Mouse (Mus musculus) midbrain, embryonic 13.5 days (tissue): ENCODE data around the gene Tpsg1. TPM values are rescaled to one million over a fixed set of nuclear protein-coding genes. Genes with fewer than 3 reads are reported as not detected.

Source experiments
- ATAC-seq: fragments of 200-750 bp; cut with Nextera tagmentation; 2 replicates; pipeline ENCODE4 v1.8.0; 2017; ENCODE audit warnings: mild to moderate bottlenecking, moderate TSS enrichment, moderate library complexity
- H3K27ac ChIP-seq: fragments of 300-500 bp; sonication (generic); 2 replicates; pipeline ENCODE4 v1.5.1; 2015; ENCODE audit warnings: inconsistent platforms, mild to moderate bottlenecking, moderate library complexity
- H3K27me3 ChIP-seq: fragments of 300-500 bp; sonication (generic); 2 replicates; pipeline ENCODE4 v1.6.1; 2015; ENCODE audit warnings: mild to moderate bottlenecking, inconsistent platforms
- H3K36me3 ChIP-seq: fragments of 300-500 bp; sonication (generic); 2 replicates; pipeline ENCODE4 v1.6.1; 2015; ENCODE audit warnings: mild to moderate bottlenecking, inconsistent platforms
- H3K4me1 ChIP-seq: fragments of 300-500 bp; sonication (generic); replicated peaks from 2 replicates; pipeline ENCODE4 v1.6.1; 2015; ENCODE audit warnings: inconsistent platforms
- H3K4me2 ChIP-seq: fragments of 300-500 bp; sonication (generic); replicated peaks from 2 replicates; pipeline ENCODE4 v1.6.1; 2015; ENCODE audit warnings: moderate library complexity, mild to moderate bottlenecking, inconsistent platforms
- H3K4me3 ChIP-seq: fragments of 300-500 bp; sonication (generic); replicated peaks from 2 replicates; pipeline ENCODE4 v1.5.1; 2015; ENCODE audit warnings: mild to moderate bottlenecking, inconsistent platforms
- H3K9ac ChIP-seq: fragments of 300-500 bp; sonication (generic); replicated peaks from 2 replicates; pipeline ENCODE4 v1.6.1; 2015; ENCODE audit warnings: mild to moderate bottlenecking, inconsistent platforms
- H3K9me3 ChIP-seq: fragments of 300-500 bp; sonication (generic); 2 replicates; pipeline ENCODE4 v1.6.1; 2016; ENCODE audit warnings: mild to moderate bottlenecking, inconsistent platforms
- WGBS: fragments of 180-500 bp; shearing (Covaris S2); methylation state at CpG from one replicate; pipeline ENCODE4 v1.1.7; 2015; 5-methylcytosine and 5-hydroxymethylcytosine counted together
- polyA plus RNA-seq: library from polyadenylated mRNA; unstranded; fragments of >200 nt; fragmentation: Nextera tagmentation; extraction: Ambion mirVana; gene quantifications from 2 replicates; pipeline ENCODE4 v1.2.1, GENCODE M21; 2015

Tpsg1 gene
- polyA plus RNA-seq, result 1.1 TPM in 1 of 2 replicates, not detected in the other

DNA sequence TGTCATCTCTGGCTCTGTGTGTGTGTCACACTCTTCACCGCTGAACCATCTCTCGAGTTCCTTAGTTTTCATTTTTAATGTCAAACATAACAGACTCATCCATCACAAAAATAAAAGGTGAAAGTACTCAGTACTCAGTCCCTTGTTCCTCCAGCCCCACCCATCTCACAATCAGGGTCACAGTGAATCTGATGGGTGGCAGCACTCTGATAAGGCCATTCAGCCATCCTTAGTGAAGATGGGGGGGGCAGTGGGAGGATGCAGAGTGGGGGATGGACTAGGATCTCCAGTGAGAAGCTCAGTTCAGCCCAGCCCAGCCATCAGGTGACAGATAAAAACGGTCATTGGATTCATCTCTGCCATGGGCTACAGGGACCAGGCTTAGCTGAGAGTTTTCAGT is at the start of gene Tpsg1:
Tpsg1 (plus strand) TSS at position 301 of the 400 bp plus-strand sequence.
- no peak within 1 kb of the TSS for H3K9ac ChIP-seq
- H3K4me3 ChIP-seq, result no peak within 1 kb of the TSS
- H3K36me3 ChIP-seq, result no peaks in the 10 kb centered on the region
- no peak within 1 kb of the TSS for H3K4me2 ChIP-seq
- WGBS, result 84% methylated on average over 3 of the region's 3 CpGs
- no peaks in the 10 kb centered on the region for H3K4me1 ChIP-seq
- no peaks in the 10 kb centered on the region for H3K27me3 ChIP-seq
- H3K9me3 ChIP-seq, result no peaks in the 10 kb centered on the region
- no peak for ATAC-seq
- H3K27ac ChIP-seq, result no peak within 1 kb of the TSS

DNA sequence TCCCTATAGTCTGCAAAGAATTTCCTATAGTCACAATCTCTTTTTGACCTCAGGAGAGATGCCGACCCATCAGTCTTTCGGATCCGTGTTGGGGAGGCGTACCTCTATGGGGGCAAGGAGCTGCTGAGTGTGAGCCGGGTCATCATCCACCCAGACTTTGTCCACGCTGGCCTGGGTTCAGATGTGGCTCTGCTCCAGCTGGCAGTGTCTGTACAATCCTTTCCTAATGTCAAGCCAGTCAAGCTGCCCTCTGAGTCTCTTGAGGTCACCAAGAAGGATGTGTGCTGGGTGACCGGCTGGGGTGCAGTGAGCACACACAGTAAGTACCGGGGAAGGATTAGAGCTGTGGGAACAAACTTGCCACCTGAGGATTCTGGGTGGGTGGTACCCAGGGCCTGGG is 48.3 kb upstream of the Tpsg1 start:
- no peaks in the 10 kb centered on the region for H3K4me1 ChIP-seq
- no peaks in the 10 kb centered on the region for H3K9me3 ChIP-seq
- no peaks in the 10 kb centered on the region for H3K27me3 ChIP-seq
- no peaks in the 10 kb centered on the region for H3K36me3 ChIP-seq
- no peak overlapping the region for H3K27ac ChIP-seq
- no peak for ATAC-seq
- WGBS, result 93% methylated on average over 8 of the region's 8 CpGs
- H3K4me2 ChIP-seq, result no peak overlapping the region
- no peak overlapping the region for H3K9ac ChIP-seq
- no peak overlapping the region for H3K4me3 ChIP-seq

- H3K9me3 ChIP-seq, result no peaks in the 10 kb centered on the region
- WGBS, result 39% methylated on average over 2 of the region's 2 CpGs
Measured at GRCm38 (mm10) chr17:25322930-25323329, 46.1 kb upstream of the Tpsg1 start.

GRCm38 (mm10) chr17:25332321-25332720 is 36.8 kb upstream of the Tpsg1 start:
- H3K4me2 ChIP-seq, result no peak overlapping the region
- WGBS, result 86% methylated on average over 9 of the region's 9 CpGs
- no peak overlapping the region for H3K9ac ChIP-seq
- no peaks in the 10 kb centered on the region for H3K4me1 ChIP-seq
- H3K9me3 ChIP-seq, result no peaks in the 10 kb centered on the region
- H3K36me3 ChIP-seq, result no peaks in the 10 kb centered on the region
- H3K27ac ChIP-seq, result no peak overlapping the region
- no peak overlapping the region for H3K4me3 ChIP-seq
- H3K27me3 ChIP-seq, result peaks cover 29% of the 10 kb centered on the region; the same call in 1 of the 2 replicates
- ATAC-seq, result no peak

More at GRCm38 (mm10) chr17:25322930-25323329, 46.1 kb upstream of the Tpsg1 start:
- no peaks in the 10 kb centered on the region for H3K4me1 ChIP-seq
- no peak overlapping the region for H3K9ac ChIP-seq
- no peak overlapping the region for H3K27ac ChIP-seq
- no peaks in the 10 kb centered on the region for H3K36me3 ChIP-seq
- H3K27me3 ChIP-seq, result no peaks in the 10 kb centered on the region
- ATAC-seq, result no peak
- H3K4me2 ChIP-seq, result no peak overlapping the region
- H3K4me3 ChIP-seq, result no peak overlapping the region

GRCm38 (mm10) chr17:25333943-25334342 is 35.1 kb upstream of the Tpsg1 start:
- H3K9ac ChIP-seq, result 0 out of 2 replicates have a peak overlapping the region, but pooled peaks have one; percentile 8
- no peaks in the 10 kb centered on the region for H3K36me3 ChIP-seq
- WGBS, result 3% methylated on average over 8 of the region's 8 CpGs
- no peak overlapping the region for H3K27ac ChIP-seq
- H3K9me3 ChIP-seq, result no peaks in the 10 kb centered on the region
- peak; percentile 63 for ATAC-seq
- H3K4me3 ChIP-seq, result no peak overlapping the region
- no peak overlapping the region for H3K4me2 ChIP-seq
- no peaks in the 10 kb centered on the region for H3K4me1 ChIP-seq
- peaks cover 29% of the 10 kb centered on the region; the same call in 1 of the 2 replicates for H3K27me3 ChIP-seq

GRCm38 (mm10) chr17:25338218-25338617 is 30.9 kb upstream of the Tpsg1 start:
- Histone ChIP-seq H3K4me2 (no peak overlapping the region), H3K4me1 (no peaks in the 10 kb centered on the region), H3K9ac (no peak overlapping the region), H3K4me3 (no peak overlapping the region), H3K36me3 (no peaks in the 10 kb centered on the region), H3K27ac (no peak overlapping the region), H3K9me3 (no peaks in the 10 kb centered on the region), H3K27me3 (peaks cover 14% of the 10 kb centered on the region; the same call in 1 of the 2 replicates)
- WGBS, result 86% methylated on average over 4 of the region's 4 CpGs
- no peak for ATAC-seq

- Histone ChIP-seq H3K27me3 (no peaks in the 10 kb centered on the region), H3K9ac (no peak overlapping the region), H3K27ac (no peak overlapping the region), H3K4me1 (no peaks in the 10 kb centered on the region), H3K9me3 (no peaks in the 10 kb centered on the region), H3K4me2 (no peak overlapping the region), H3K4me3 (no peak overlapping the region), H3K36me3 (no peaks in the 10 kb centered on the region)
- ATAC-seq, result no peak
- 86% methylated on average over 6 of the region's 6 CpGs for WGBS
Measured at GRCm38 (mm10) chr17:25340003-25340402, 29.1 kb upstream of the Tpsg1 start.

GRCm38 (mm10) chr17:25341490-25341889 is 27.6 kb upstream of the Tpsg1 start:
- no peaks in the 10 kb centered on the region for H3K4me1 ChIP-seq
- no peaks in the 10 kb centered on the region for H3K27me3 ChIP-seq
- ATAC-seq, result no peak
- no peak overlapping the region for H3K9ac ChIP-seq
- no peaks in the 10 kb centered on the region for H3K9me3 ChIP-seq
- H3K27ac ChIP-seq, result no peak overlapping the region
- 49% methylated on average over 3 of the region's 3 CpGs for WGBS
- no peak overlapping the region for H3K4me2 ChIP-seq
- no peak overlapping the region for H3K4me3 ChIP-seq
- H3K36me3 ChIP-seq, result no peaks in the 10 kb centered on the region

DNA sequence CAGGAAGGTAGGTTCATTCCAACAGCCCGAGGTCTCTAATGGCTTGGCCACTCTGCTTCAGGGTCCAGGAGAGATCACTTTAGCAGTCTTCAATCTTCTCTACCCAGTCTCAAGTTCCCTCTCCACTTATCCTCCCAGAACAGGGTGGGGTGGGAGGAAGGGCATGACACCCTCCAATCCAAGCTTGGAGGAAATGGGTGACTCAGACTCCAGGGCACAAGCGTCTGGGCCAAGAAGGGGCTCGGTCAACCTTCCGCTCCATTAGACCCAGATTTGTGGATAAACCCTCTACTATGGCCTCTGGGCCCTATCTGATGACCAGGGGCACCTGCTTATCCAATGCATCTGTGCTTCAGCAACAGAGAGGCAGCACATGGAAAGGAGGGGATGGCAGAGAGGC is 23.6 kb upstream of the Tpsg1 start, which contains the start of gene Tpsab1:
Tpsab1 (minus strand) TSS at position 101 of the 400 bp plus-strand sequence.
- Histone ChIP-seq H3K27ac (no peak within 1 kb of the TSS), H3K4me3 (no peak within 1 kb of the TSS), H3K4me2 (no peak within 1 kb of the TSS), H3K27me3 (no peaks in the 10 kb centered on the region), H3K9me3 (no peaks in the 10 kb centered on the region), H3K9ac (no peak within 1 kb of the TSS), H3K36me3 (no peaks in the 10 kb centered on the region), H3K4me1 (no peaks in the 10 kb centered on the region)
- 91% methylated on average over 4 of the region's 4 CpGs for WGBS
- no peak for ATAC-seq

GRCm38 (mm10) chr17:25361291-25361690 is 7.8 kb upstream of the Tpsg1 start:
- H3K27ac ChIP-seq, result no peak overlapping the region
- H3K27me3 ChIP-seq, result no peaks in the 10 kb centered on the region
- no peaks in the 10 kb centered on the region for H3K36me3 ChIP-seq
- WGBS, result 71% methylated on average over 2 of the region's 2 CpGs
- ATAC-seq, result no peak
- no peak overlapping the region for H3K4me2 ChIP-seq
- no peak overlapping the region for H3K9ac ChIP-seq
- no peak overlapping the region for H3K4me3 ChIP-seq
- H3K9me3 ChIP-seq, result no peaks in the 10 kb centered on the region
- H3K4me1 ChIP-seq, result no peaks in the 10 kb centered on the region

DNA sequence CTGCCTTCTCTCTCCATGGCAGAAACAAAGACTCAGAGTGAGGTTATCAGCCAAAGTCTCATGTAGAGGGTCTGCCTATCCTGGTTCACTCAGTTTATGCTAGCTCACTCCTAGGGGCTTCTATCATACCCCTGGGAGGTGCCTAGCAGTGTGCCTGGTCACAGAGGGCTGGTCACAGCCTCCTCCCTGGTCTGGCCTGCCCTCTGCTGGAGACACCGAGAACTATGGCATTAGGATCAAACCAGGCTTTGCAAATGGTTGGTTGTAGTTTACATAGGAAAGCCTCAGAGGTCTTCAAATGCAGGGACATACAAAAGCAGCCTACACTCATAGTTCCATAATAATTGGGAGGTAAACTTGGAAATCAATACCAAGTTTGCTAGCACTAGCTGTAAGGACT is 5.3 kb upstream of the Tpsg1 start:
- ATAC-seq, result no peak
- Histone ChIP-seq H3K9me3 (no peaks in the 10 kb centered on the region), H3K4me2 (no peak overlapping the region), H3K27me3 (no peaks in the 10 kb centered on the region), H3K4me3 (no peak overlapping the region), H3K27ac (no peak overlapping the region), H3K9ac (no peak overlapping the region), H3K4me1 (no peaks in the 10 kb centered on the region), H3K36me3 (no peaks in the 10 kb centered on the region)
- 13% methylated on average over 1 of the region's 1 CpGs for WGBS

DNA sequence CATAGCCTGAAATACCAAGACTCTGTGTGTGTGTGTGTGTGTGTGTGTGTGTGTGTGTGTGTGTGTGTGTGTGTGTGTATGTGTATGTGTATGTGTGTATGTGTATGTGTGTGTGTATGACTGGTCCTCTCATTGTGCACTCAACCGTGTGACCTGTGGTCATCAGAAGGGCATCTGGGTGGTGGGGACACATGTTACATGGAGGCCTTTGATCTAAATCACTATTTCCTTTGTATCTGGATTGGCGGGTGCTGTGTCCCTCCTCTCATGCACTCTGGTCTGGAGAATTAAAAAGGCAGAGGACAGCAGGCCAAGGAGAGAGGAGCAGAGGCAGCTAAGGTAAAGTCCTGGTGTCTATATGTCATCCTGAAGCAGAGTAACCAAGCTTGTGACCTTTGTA is 3.1 kb upstream of the Tpsg1 start, which contains the start of gene Tpsb2:
Tpsb2 (plus strand) TSS at position 301 of the 400 bp plus-strand sequence.
- Histone ChIP-seq H3K4me2 (no peak within 1 kb of the TSS), H3K27ac (no peak within 1 kb of the TSS), H3K4me1 (no peaks in the 10 kb centered on the region), H3K9me3 (no peaks in the 10 kb centered on the region), H3K36me3 (no peaks in the 10 kb centered on the region), H3K9ac (no peak within 1 kb of the TSS), H3K27me3 (no peaks in the 10 kb centered on the region), H3K4me3 (no peak within 1 kb of the TSS)
- 56% methylated on average over 2 of the region's 2 CpGs for WGBS
- ATAC-seq, result no peak

GRCm38 (mm10) chr17:25372491-25372890 is 3.4 kb downstream of the Tpsg1 start:
- Histone ChIP-seq H3K27me3 (no peaks in the 10 kb centered on the region), H3K9ac (no peak overlapping the region), H3K27ac (no peak overlapping the region), H3K9me3 (no peaks in the 10 kb centered on the region), H3K4me1 (no peaks in the 10 kb centered on the region), H3K4me3 (no peak overlapping the region), H3K36me3 (peaks cover 32% of the 10 kb centered on the region), H3K4me2 (no peak overlapping the region)
- WGBS, result 82% methylated on average over 8 of the region's 8 CpGs
- ATAC-seq, result no peak
